Mouse (Mus musculus): Measurements from ENCODE around the gene Ier2. TPM values are rescaled to one million over a fixed set of nuclear protein-coding genes. Genes with fewer than 3 reads are reported as not detected.

Gene Ier2
- total and polyA plus RNA-seq, 3 experiments: 43.1 to 112 (median 64.9) TPM

- Histone ChIP-seq H3K9me3 (replicated peaks) (no peaks in the 10 kb centered on the region), H3K27me3 (ENCODE audit: insufficient read depth, low read length) (no peaks in the 10 kb centered on the region), H3K36me3 (replicated peaks) (peaks cover 43% of the 10 kb centered on the region), H3K4me3 (ENCODE audit: low read depth, low read length) (peak overlapping the region; percentile 83), H3K4me1 (ENCODE audit: insufficient read depth, low read depth, low read length) (peaks cover 44% of the 10 kb centered on the region)
- no peak for ATAC-seq (ENCODE audit: extremely low read depth, insufficient number of reproducible peaks, low FRiP score, poor library complexity, severe bottlenecking)
- DNase-seq (ENCODE audit: low spot score): no peak
- TF ChIP-seq POLR2AphosphoS5 (IDR thresholded peaks at IDR 0.05; ENCODE audit: insufficient replicate concordance, low read depth, low read length): no peak
- TF ChIP-seq CTCF (IDR thresholded peaks at IDR 0.05; ENCODE audit: low read depth, low read length): no peak
- no peak for TF ChIP-seq TAL1 (conservative IDR thresholded peaks at IDR 0.05; ENCODE audit: low read depth, low read length)
- TF ChIP-seq GATA1 (IDR thresholded peaks at IDR 0.05; ENCODE audit: borderline replicate concordance, low read length): no peak
- TF ChIP-seq GATA2 (IDR thresholded peaks at IDR 0.05; ENCODE audit: borderline replicate concordance, low read depth, low read length): no peak
Observed at GRCm38 (mm10) chr8:84665385-84665893, 2.8 kb upstream of the Ier2 start.

GRCm38 (mm10) chr8:84664566-84665384 lies 2.1 kb upstream of the Ier2 start:
- Histone ChIP-seq H3K27me3 (ENCODE audit: insufficient read depth, low read length) (no peaks in the 10 kb centered on the region), H3K4me3 (ENCODE audit: low read depth, low read length) (peak overlapping the region; percentile 83), H3K9me3 (replicated peaks) (no peaks in the 10 kb centered on the region), H3K36me3 (replicated peaks) (peaks cover 38% of the 10 kb centered on the region), H3K4me1 (ENCODE audit: insufficient read depth, low read depth, low read length) (peaks cover 43% of the 10 kb centered on the region)
- DNase-seq (ENCODE audit: low spot score) (no peak), ATAC-seq (ENCODE audit: extremely low read depth, insufficient number of reproducible peaks, low FRiP score, poor library complexity, severe bottlenecking) (no peak)
- TF ChIP-seq GATA1 (IDR thresholded peaks at IDR 0.05; ENCODE audit: borderline replicate concordance, low read length) (no peak), CTCF (IDR thresholded peaks at IDR 0.05; ENCODE audit: low read depth, low read length) (no peak), GATA2 (IDR thresholded peaks at IDR 0.05; ENCODE audit: borderline replicate concordance, low read depth, low read length) (no peak), POLR2AphosphoS5 (IDR thresholded peaks at IDR 0.05; ENCODE audit: insufficient replicate concordance, low read depth, low read length) (peak; percentile 61; the same call in 1 of the 2 replicates), TAL1 (conservative IDR thresholded peaks at IDR 0.05; ENCODE audit: low read depth, low read length) (no peak)

GRCm38 (mm10) chr8:84663483-84664327 lies 1.1 kb upstream of the Ier2 start:
- Histone ChIP-seq H3K4me3 (ENCODE audit: low read depth, low read length) (peak overlapping the region; percentile 83), H3K4me1 (ENCODE audit: insufficient read depth, low read depth, low read length) (peaks cover 53% of the 10 kb centered on the region), H3K27me3 (ENCODE audit: insufficient read depth, low read length) (no peaks in the 10 kb centered on the region), H3K9me3 (replicated peaks) (no peaks in the 10 kb centered on the region), H3K36me3 (replicated peaks) (peaks cover 37% of the 10 kb centered on the region)
- ATAC-seq (ENCODE audit: extremely low read depth, insufficient number of reproducible peaks, low FRiP score, poor library complexity, severe bottlenecking) (peak; percentile 64), DNase-seq (ENCODE audit: low spot score) (peak; percentile 92)
- TF ChIP-seq POLR2AphosphoS5 (IDR thresholded peaks at IDR 0.05; ENCODE audit: insufficient replicate concordance, low read depth, low read length): 0 out of 2 replicates have a peak, but pooled peaks have one; percentile 44
- no peak for TF ChIP-seq CTCF (IDR thresholded peaks at IDR 0.05; ENCODE audit: low read depth, low read length)

- TF ChIP-seq CTCF (IDR thresholded peaks at IDR 0.05; ENCODE audit: low read depth, low read length) (no peak), GATA1 (IDR thresholded peaks at IDR 0.05; ENCODE audit: borderline replicate concordance, low read length) (no peak), TAL1 (conservative IDR thresholded peaks at IDR 0.05; ENCODE audit: low read depth, low read length) (no peak), POLR2AphosphoS5 (IDR thresholded peaks at IDR 0.05; ENCODE audit: insufficient replicate concordance, low read depth, low read length) (no peak), GATA2 (IDR thresholded peaks at IDR 0.05; ENCODE audit: borderline replicate concordance, low read depth, low read length) (no peak)
- peak overlapping the region; percentile 83 for H3K4me3 ChIP-seq (ENCODE audit: low read depth, low read length)
- H3K9me3 ChIP-seq (replicated peaks): no peaks in the 10 kb centered on the region
- H3K36me3 ChIP-seq (replicated peaks): peaks cover 25% of the 10 kb centered on the region
- DNase-seq (ENCODE audit: low spot score): peak; percentile 25
- ATAC-seq (ENCODE audit: extremely low read depth, insufficient number of reproducible peaks, low FRiP score, poor library complexity, severe bottlenecking): no peak
- no peaks in the 10 kb centered on the region for H3K27me3 ChIP-seq (ENCODE audit: insufficient read depth, low read length)
- H3K4me1 ChIP-seq (ENCODE audit: insufficient read depth, low read depth, low read length): peaks cover 59% of the 10 kb centered on the region
Observed at GRCm38 (mm10) chr8:84661961-84662571, 586 bp downstream of the Ier2 start.

GRCm38 (mm10) chr8:84661458-84661871 lies 1.2 kb downstream of the Ier2 start:
- peaks cover 59% of the 10 kb centered on the region for H3K4me1 ChIP-seq (ENCODE audit: insufficient read depth, low read depth, low read length)
- DNase-seq (ENCODE audit: low spot score): peak; percentile 86
- peak overlapping the region; percentile 83 for H3K4me3 ChIP-seq (ENCODE audit: low read depth, low read length)
- H3K9me3 ChIP-seq (replicated peaks): no peaks in the 10 kb centered on the region
- TF ChIP-seq POLR2AphosphoS5 (IDR thresholded peaks at IDR 0.05; ENCODE audit: insufficient replicate concordance, low read depth, low read length) (0 out of 2 replicates have a peak, but pooled peaks have one; percentile 66), CTCF (IDR thresholded peaks at IDR 0.05; ENCODE audit: low read depth, low read length) (no peak)
- H3K27me3 ChIP-seq (ENCODE audit: insufficient read depth, low read length): no peaks in the 10 kb centered on the region
- ATAC-seq (ENCODE audit: extremely low read depth, insufficient number of reproducible peaks, low FRiP score, poor library complexity, severe bottlenecking): peak; percentile 22; the same call in 1 of the 2 replicates
- peaks cover 19% of the 10 kb centered on the region for H3K36me3 ChIP-seq (replicated peaks)
